Mouse (Mus musculus) liver, embryonic 14.5 days (tissue): ENCODE data around the gene Rbm34.

Source experiments
- CTCF ChIP-seq: IDR thresholded peaks from 2 replicates; pipeline ENCODE4 v1.5.1; 2016; ENCODE audit warnings: antibody characterized with exemption, low read depth, control low read depth
- EP300 ChIP-seq: IDR thresholded peaks from 2 replicates; pipeline ENCODE4 v1.6.1; 2016; ENCODE audit warnings: antibody characterized with exemption, low read depth

GRCm38 (mm10) chr8:126980046-126980445 lies 9.2 kb upstream of the Rbm34 start:
- TF ChIP-seq CTCF (no peak), EP300 (no peak)
